Mouse (Mus musculus) gastrocnemius, postnatal 14 days (tissue): ENCODE measurements at regions not wholly inside any gene's neighbourhood (a gene's known extent, or its start where the extent isn't known, plus 50 kb on each side); places are given as distances from the start of the nearest gene placed in this dataset.
"Not testable (repeated sequence)": the region's sequence is repeated elsewhere in the genome, so short reads cannot be mapped to it uniquely, and the experiment has no call there.

Source experiments
- DNase-seq: peaks from one replicate; pipeline ENCODE4 v3.0.0; 2021; ENCODE audit warnings: mixed read lengths
- intact Hi-C: fragments of 180-260 bp; cut with DNase I; formaldehyde crosslinking; loops from one replicate; pipeline ENCODE4 v1.15.1; 2025; ENCODE audit warnings: low total_unique reads

GRCm38 (mm10) chr13:98438206-98438605 lies 53.6 kb downstream of the Gm10320 start:
- no peak for DNase-seq
- intact Hi-C loops: no loop called here

GRCm38 (mm10) chr13:98436961-98437360 lies 54.8 kb downstream of the Gm10320 start:
- DNase-seq: no peak
- intact Hi-C loops: no loop called here

- intact Hi-C loops: no loop called here
- no peak for DNase-seq
Measured at GRCm38 (mm10) chr13:98435245-98435975, 56.4 kb downstream of the Gm10320 start.

- intact Hi-C loops: no loop called here
- no peak for DNase-seq
Measured at GRCm38 (mm10) chr13:98429851-98430250, 62.0 kb downstream of the Gm10320 start.

GRCm38 (mm10) chr13:98427660-98428059 lies 64.1 kb downstream of the Gm10320 start:
- intact Hi-C loops, DNase-seq: not testable (repeated sequence)

- intact Hi-C loops: no loop called here
- no peak for DNase-seq
Measured at GRCm38 (mm10) chr13:98425026-98425425, 66.8 kb downstream of the Gm10320 start.

- DNase-seq: no peak
- intact Hi-C loops: no loop called here
Measured at GRCm38 (mm10) chr13:98424000-98424399, 67.8 kb downstream of the Gm10320 start.

- intact Hi-C loops: no loop called here
- no peak for DNase-seq
Measured at GRCm38 (mm10) chr13:98420419-98421043, 66.5 kb downstream of the Foxd1 start.

- intact Hi-C loops: no loop called here
- no peak for DNase-seq
Measured at GRCm38 (mm10) chr13:98417736-98418135, 63.7 kb downstream of the Foxd1 start.

- no peak for DNase-seq
- intact Hi-C loops: no loop called here
Measured at GRCm38 (mm10) chr13:98416457-98416856, 62.4 kb downstream of the Foxd1 start.

- DNase-seq: peak; percentile 11
- intact Hi-C loops: no loop called here
Measured at GRCm38 (mm10) chr13:98414851-98415250, 60.8 kb downstream of the Foxd1 start.

GRCm38 (mm10) chr13:98413233-98413632 lies 59.2 kb downstream of the Foxd1 start:
- DNase-seq: no peak
- intact Hi-C loops: no loop called here
